Mouse (Mus musculus) adrenal gland, adult 18-20 months (tissue): ENCODE data around the gene Amotl1. TPM values are rescaled to one million over a fixed set of nuclear protein-coding genes. Genes with fewer than 3 reads are reported as not detected.
"Not testable (repeated sequence)": the region's sequence is repeated elsewhere in the genome, so short reads cannot be mapped to it uniquely, and the experiment has no call there.

Experiments used
- DNase-seq, 2 experiments: peaks; one replicate each; pipeline ENCODE4 v3.0.0; 2021 to 2022; ENCODE audit warnings: low spot score in 2 of 2
- total RNA-seq, 2 experiments: library from RNA; stranded (reverse); gene quantifications; 1 replicate in 1 of 2; 2 replicates in 1 of 2; pipeline ENCODE4 v1.2.3; 2021

Amotl1 gene
- total RNA-seq, 2 experiments from 2014 or later, result 30.3 to 45.1 TPM

DNA sequence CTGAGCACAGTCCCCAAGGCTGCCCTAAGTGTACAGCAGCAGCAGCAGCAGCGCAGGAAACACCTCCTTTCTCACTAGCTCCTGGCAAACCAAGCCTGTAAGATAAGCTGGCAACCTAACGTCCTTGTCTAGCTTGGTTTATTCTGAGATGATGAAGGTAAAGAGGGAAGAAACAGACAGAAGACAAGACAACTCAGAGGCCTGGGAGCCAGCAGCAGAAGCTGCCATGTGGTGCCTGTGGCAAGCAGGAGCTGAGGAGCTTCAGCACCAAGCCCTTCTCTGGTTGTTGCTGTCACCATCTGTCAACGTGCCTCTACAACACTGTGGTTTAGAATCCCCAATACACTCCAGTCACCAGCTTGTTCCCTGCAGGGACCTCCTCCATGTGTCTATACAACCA is 37.4 kb downstream of the Amotl1 start:
- DNase-seq, result no peak

DNA sequence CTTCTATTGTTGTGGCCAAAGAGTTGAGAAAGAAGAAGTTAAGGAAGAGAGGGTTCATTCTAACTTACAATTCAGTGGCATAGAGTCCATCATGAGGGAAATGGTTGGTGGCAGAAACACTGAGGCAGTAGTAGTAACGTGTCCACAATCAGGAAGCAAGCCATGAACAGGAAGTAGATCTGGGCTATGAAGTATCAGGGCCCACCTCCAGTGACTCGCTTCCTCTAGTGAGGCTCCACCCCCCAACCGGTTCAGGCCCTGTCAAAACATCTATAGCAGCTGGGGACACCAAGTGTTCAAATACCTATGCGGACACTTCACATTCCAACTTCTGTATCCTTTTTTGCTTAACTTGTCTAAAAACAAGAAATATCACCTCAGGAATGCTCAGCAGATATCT is 38.9 kb downstream of the Amotl1 start:
- no peak for DNase-seq

DNA sequence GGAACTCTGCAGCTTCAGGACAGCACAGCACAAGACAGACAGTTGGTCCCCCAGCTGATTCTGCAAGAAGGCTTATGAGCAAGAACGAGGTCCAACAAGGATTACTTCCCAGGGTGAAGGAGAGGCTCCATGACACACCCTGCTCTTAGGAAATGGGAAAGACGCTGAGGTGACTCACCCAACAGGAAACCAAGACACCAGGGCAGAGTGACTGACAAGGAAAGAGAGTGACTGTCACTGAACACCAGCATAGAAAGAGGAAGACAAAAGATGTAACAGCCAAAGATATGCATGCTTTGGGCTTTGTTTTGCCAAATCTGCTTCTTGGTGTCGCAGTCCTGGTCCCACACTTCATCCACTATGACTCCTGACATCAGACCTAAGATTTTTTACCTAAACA is 40.5 kb downstream of the Amotl1 start:
- no peak for DNase-seq

DNA sequence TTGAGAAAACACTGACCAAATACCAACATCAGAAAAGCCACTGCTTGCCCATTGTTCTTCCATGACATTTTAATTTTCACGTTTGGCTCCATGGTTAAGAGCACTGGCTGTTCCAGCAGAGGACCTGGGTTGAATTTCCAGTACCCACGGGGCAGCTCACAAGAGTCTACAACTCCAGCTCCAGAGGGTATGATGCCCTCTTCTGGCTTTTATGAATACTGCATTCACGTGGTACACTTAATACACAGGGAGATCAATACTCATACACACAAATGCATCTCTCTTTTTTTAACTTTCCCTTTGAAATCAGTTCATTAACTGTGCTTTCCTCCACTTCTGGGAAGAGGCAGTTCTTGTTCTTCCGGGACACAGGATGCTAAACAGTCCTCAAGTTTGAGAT is 41.4 kb downstream of the Amotl1 start:
- no peak for DNase-seq

DNA sequence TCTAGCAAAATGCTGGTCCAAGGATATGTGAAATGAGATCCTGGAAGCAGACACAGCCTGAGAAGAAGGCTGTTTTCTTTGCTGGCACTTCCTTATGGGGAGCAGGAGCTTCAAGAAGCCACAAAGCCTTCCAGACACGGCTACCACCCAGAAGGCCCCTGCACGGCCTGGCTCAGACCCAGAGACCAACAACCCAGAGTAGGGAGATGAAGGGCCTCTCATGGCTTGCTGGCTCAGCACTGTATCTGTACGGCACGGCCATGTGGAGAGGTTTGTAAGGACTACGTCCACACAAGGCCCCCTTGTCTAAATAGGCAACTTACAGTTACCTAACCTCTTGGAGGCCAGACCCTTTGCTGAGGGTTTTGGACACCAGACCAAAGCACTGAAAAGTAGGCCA is 45.1 kb downstream of the Amotl1 start:
- DNase-seq, result no peak

DNA sequence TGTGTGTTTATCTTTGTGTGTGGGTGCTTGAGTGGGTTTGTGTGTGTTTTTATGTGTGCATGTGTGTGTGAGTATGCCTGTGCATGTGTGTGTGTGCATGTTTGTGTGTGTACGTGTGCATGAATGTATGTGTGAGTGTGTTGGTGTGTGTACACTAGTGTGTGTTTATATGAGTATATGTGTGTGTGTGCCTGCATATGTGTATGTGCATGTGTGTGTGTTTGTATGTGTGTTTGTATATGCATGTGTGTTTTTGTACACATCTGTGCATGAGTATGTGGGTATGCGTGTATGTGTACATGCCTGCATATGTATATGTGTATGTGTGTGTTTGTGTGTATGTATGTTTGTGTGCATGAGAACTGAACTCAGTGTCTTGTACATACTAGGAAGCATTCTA is 46.7 kb downstream of the Amotl1 start:
- DNase-seq, result no peak

DNA sequence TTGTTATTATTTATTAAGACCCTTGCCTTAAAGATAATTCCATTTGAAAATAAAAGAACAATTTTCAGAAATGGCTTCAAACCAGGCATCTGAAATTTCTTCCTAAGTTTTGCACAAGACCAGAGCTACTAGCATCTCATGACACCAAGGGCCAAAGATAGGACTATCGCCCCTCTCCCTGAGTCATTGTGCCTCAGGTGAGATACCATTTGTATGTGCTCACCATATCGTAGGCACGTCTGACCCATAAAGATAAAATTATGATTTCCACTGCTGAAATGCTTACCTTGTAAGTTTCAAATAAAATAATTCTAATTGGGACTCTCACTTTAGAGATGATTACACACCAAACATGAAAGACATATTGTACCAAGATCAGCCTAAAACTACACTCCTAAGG is 47.4 kb downstream of the Amotl1 start:
- DNase-seq, result no peak

DNA sequence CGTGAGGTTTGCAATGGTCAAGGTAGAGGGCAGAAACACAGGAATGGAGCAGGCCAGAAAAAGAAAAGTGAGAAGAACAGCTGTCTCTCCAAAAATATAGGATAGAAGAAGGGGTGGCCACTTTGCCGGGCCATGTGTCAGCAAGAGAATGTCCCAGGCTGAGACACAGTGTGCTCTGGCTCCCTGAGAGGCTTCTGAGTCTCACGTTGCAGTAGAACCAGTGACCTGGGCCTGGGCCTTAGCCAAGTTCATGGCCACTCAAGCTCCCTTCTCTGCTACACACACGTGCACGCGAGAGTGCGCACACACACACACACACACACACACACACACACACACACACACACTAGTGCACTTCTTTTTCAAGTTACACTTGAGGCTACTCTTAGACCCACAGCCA is 48.0 kb downstream of the Amotl1 start:
- no peak for DNase-seq

DNA sequence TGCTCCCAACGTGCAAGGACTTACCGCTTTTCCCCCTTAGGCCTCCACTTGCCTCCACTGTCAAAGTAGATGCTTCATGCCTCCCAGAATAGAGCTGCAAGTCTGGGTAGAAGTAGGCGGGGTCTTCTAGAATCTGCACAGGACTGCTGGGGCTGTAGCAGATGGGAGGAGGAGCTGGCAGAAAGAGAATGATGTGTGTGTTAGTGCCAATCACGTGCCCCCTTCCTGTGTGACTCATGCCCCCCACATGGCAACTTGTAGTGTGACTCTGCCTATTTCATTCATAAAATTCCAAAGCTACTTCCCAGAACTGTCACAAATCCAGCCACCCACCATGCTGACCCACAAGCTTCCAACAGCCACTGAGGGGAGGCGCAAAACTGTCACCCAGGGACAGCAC is 48.4 kb downstream of the Amotl1 start:
- DNase-seq, result no peak

DNA sequence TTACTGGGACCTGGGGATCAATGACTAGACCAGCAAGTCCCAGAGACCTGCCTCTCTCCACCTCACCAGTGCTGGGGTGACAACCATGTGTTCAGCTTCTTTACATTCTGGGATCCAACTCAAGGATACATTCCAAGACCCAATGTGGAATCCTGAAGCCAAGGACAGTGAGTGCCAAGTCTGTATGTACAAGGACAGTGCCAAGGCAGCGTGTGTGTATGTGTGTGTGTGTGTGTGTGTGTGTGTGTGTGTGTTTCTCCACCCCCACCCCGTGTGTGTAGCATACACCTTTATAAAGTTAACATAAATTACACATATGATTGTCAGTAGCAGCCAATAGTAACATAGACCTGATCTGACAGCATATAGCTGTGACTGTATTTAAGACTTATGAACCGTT is 49.0 kb downstream of the Amotl1 start:
- DNase-seq, result no peak

DNA sequence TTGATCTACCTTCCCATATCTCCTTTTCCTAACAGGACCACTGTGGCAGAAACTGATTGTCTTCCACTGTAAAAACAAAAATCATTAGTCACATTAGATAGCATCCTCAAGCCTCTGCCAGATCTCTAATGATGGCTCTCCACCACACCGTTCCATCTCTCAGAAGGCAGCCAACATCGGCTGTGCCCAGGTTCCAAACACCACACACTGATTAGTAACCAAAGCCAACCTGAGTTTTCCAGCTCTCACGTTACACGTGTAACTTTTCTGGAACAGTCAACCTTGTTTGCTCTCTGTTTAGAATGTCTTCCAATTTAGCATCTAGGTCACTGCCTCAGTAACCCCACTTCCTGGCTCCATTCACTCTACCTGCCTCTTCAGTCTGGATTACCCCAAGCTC is 51.0 kb downstream of the Amotl1 start:
- no peak for DNase-seq

DNA sequence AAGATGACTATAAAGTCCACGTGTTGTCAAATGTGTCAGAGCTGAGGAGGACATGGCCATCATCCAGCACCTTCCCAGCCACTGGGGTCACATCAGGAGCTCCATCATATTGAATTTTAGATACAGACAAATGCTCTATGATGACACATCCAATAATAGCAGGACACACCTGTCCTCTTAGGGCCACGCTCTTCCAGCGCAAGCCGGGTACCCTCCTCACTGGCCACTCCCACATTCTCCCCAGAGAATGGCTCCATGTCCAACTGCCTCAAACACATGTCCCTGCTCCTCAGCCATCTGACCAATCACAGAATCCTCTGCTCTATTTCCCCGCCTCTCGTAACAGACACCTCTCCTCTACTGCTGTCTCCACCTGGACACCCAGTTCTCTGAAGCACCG is 54.2 kb downstream of the Amotl1 start:
- no peak for DNase-seq

DNA sequence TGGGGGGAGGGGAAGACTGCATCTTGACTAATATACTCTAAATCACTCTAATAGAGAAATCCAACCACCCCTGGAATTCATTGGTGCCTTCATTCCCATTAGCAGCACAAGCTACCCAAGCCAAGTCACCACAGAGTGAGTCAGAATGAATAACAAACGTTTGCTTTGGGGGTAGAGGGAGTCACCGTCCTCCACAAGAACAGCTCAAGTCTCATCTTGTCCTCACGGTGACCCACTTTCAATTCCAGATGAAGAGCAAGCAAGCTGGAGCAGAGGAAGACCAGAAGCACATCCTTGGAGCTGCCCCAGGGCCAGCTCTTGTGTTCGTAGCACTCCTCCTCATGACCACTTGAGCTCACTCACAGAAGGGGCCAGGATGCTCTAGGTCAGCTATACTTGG is 56.2 kb downstream of the Amotl1 start:
- no peak for DNase-seq

DNA sequence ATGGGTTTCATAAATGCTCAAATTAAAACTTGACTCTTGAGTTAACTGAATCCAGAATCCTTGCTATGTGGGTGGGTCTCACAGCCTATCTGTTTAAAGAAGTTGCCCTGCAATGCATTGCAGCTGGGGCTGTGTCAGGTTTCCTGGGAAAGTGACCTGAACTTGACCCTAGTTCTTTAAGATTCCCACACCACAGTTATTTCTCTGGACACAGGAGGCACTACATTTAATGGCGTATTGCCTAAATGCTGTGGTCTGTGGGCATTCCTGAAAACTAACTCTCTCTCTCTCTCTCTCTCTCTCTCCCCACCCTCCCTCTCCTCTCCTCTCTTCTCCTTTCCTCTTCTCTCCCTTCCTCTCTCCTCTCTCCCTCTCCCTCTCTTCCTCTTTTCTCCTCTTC is 59.2 kb downstream of the Amotl1 start:
- no peak for DNase-seq

DNA sequence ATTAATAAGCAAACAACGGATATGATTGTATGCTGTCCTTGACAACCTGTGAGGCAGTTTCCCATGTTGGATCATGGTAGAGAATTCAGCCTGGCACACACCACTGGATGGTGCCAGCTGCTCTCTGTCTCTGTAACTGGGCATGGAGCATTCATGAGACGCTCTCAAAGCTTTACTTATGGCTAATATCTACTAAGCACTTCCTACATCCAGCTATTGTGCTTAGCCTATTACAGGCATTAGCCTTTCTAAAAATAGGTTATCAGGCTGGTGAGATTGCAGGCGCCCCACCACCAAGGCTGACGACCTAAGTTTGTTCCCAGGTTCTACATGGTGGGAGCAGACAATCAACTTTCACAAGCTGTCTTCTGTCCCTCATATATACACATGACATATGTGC is 65.9 kb downstream of the Amotl1 start:
- DNase-seq, result no peak

DNA sequence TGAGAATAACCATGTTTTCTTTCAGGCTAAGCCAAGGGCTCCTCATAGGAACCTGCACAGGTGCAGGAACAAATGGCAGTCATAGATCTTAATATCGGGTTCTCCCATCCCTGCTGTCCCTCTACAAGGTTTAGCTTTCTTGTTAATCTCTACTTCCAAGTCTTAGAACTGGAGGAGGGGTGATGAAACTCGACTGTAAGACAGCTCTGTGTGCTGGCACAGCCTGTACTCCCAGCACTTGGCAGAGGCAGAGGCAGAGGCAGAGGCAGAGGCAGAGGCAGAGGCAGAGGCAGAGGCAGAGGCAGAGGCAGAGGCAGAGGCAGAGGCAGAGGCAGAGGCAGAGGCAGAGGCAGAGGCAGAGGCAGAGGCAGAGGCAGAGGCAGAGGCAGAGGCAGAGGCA is 68.5 kb downstream of the Amotl1 start:
- DNase-seq, result not testable (repeated sequence)

DNA sequence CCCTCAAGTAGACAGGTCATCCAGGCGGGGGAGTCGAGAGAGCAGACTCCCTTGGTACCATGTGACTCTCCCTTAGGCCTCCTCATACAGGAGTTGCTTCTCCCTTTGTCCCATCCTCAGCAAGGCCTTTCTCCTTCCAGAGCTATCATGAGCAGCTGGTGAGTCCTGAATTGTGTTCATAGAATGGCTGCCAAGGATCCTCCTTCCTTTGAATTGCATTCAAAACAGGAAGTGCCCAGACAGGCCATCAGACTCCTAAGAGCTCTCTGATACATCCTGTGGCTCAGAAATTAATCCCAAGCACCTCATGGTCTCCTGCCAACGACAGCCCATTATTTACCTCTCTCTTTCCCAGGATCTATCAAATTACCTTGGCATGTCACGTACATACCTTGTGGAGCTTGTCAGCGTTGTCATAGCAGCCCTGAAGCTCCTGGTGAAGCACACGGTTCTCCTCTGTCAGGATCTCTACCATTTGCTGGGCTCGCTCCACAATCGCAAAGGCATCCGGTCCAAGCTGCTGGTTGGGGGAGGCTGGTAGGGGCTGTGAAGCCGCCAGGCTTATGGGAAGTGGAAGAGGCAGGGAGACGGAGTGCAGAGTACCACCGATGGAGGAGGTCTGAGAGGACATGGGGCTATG is 70.0 kb downstream of the Amotl1 start:
- no peak for DNase-seq

DNA sequence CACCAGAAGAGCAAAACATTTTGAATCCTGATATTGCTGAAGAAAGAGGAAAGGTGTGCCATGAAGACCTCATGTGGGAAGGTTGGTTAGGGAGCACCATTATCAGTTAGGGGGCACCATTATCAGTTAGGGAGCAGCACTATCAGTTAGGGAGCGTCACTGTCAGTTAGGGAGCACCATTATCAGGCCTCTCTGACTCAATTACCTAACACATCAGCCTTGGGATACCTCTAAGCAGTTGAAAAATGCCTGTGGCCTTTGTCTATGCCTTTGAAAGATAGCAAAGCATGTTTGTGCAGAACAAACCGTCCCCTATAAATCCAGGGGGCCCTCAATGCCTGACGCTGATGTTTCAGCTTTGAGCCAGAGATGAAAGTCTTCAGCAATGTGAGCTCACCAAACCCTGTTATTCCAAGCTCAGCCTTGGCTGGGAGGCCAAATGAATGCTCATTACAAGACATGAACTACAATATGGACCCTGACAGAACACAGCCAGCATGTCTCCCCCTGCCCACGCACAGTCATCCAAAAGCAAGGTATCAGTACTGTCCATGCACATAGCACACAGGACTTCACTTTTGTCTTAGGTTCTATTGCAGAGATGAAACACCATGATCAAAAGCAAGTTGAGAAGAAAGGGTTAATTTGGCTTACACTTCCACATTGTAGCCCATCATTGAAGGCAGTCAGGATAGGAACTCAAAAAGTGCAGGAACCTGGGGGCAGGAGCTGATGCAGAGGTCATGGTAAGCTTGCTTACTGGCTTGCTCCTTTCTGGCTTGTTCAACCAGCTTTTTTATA is 75.5 kb downstream of the Amotl1 start:
- DNase-seq, result no peak

DNA sequence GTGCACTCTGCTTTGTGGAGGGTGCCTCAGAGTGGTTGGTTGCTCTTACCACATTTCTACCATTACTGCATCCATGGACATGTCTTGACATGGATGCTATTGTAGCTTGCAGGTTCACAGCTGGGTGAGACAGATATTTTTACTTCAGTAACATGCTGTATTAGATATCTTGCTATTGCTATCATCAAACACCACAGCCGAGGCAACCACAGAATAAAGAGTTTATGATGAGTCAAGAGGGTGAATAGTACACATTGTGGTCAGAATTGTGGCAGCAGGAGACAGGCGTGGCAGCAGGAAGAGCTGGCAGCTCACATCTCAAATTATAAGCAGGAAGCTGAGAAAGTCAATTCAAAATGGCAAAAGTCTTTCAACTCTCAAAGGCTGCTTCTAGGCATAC is 76.4 kb downstream of the Amotl1 start:
- DNase-seq, result no peak

DNA sequence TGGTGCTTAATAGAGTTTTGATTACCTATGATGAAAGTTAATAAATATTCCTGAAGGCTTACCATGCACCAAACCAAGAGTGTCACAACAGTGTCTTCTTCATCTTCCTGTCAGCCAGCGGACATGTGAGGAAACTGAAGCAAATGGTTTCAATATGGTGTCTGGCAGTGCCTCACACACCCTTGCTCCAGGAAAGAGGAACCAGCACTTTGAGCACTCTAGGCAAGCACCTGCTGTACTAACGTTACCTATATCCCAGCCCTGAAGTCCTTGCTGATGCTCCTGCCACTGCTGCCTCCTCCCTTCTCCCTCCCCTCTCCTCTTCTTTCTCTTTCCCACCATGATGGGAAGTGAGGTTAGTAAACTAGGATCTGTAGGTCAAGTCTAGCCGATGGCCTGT is 80.4 kb downstream of the Amotl1 start:
- no peak for DNase-seq

DNA sequence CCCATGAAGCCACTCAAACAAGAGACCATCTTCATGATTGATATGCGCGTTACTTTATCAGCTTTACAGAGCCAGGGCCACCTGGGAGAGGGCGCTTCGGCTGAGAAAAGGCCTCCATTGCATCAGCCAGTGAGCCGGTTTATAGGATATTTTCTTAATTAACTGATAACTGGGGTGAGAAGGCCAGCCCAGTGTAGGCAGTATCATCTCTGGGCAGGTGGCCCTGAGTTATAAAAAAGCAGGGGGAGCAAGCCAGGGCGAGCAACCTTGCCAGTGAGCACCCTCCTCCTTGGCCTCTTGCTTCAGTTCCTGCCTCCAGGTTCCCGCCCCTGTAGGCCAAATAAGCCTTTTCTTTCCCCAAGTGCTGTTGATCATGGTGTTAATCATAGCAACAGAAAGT is 81.5 kb downstream of the Amotl1 start:
- DNase-seq, result no peak

DNA sequence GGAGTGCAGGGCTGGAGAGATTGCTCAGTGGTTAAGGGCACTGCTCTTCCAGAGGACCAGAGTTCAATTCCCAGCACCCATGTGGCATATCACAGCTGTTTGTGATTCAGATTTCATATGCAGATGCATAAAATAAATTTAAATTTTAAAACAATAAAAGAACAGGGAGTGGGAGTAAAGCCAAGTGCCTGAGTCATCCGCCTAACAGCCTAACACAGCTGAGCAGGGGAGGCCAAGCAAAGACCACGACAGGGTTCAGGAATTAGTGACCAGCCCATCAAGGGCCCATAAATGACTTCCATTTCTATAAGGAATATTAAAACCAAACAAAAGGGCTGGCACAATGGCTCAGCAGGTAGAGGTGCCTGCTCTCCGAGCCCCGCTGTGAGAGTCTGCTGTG is 84.3 kb downstream of the Amotl1 start:
- DNase-seq, result no peak

DNA sequence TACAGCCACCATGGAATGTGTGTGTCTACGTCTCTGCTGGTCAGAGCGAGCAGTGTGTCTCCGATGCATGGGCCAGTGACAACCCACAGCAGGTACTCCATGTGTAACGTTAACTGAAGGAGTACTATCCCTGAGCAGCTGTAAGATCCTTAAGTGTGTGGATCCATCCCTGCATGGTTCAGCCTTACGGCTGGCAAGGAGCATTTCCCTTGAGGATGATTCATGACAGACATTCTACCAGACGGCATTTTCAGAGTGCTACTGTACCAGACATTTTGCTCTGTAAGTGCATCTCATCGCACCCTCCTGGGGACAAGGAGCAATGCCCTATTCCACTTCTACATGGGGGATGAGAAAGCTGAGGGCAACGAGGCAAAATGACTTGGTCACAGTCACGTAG is 84.9 kb downstream of the Amotl1 start:
- no peak for DNase-seq
